Mouse (Mus musculus): ENCODE data around the gene Zfp13. TPM values are rescaled to one million over a fixed set of nuclear protein-coding genes. Genes with fewer than 3 reads are reported as not detected.
A peak's percentile ranks its signal among the peaks of the same experiment; 100 is the strongest.

Gene Zfp13
- polyA plus RNA-seq, 1 experiment: 27.7 TPM

DNA sequence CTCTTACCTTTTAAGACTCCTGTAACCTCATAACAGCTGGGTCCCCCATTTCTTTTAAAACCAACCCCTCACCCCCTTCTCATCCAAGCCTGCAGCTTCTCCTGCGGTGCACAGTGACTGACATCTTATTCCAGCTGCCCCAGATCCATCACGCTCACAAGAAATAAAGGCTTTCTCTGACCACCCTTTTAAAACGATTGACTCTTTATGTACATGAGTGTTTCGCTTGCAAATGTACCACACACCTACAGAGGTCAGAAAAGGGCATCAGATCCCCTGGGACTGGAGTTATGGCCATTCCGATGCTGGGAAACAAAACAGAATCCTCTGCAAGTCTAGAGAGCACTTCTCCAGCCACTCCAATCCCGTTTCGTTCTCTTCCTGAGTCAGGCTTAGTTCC, 28.5 kb upstream of the Zfp13 start:
- no peaks in the 10 kb centered on the region for H3K27me3 ChIP-seq (ENCODE audit: control insufficient read depth, insufficient read depth, low read length, poor library complexity, severe bottlenecking)
- H3K9me3 ChIP-seq (replicated peaks; ENCODE audit: control insufficient read depth, insufficient read depth, low read length, poor library complexity, severe bottlenecking): no peaks in the 10 kb centered on the region
- no peaks in the 10 kb centered on the region for H3K36me3 ChIP-seq (ENCODE audit: control insufficient read depth, insufficient read depth, low read length, poor library complexity, severe bottlenecking)
- no peak overlapping the region for H3K9ac ChIP-seq (ENCODE audit: low read depth, poor library complexity, severe bottlenecking)
- H3K4me1 ChIP-seq (ENCODE audit: control insufficient read depth, insufficient read depth, low read length): no peaks in the 10 kb centered on the region
- no peak overlapping the region for H3K4me3 ChIP-seq (ENCODE audit: low read depth, low read length)
- H3K27ac ChIP-seq (ENCODE audit: insufficient read depth, low read length): no peak overlapping the region
- TF ChIP-seq CTCF (IDR thresholded peaks at IDR 0.05; ENCODE audit: low read depth, low read length): no peak

- Histone ChIP-seq H3K4me1 (ENCODE audit: control insufficient read depth, insufficient read depth, low read length) (no peaks in the 10 kb centered on the region), H3K36me3 (ENCODE audit: control insufficient read depth, insufficient read depth, low read length, poor library complexity, severe bottlenecking) (no peaks in the 10 kb centered on the region), H3K4me3 (ENCODE audit: low read depth, low read length) (no peak overlapping the region), H3K27ac (ENCODE audit: insufficient read depth, low read length) (no peak overlapping the region), H3K9me3 (replicated peaks; ENCODE audit: control insufficient read depth, insufficient read depth, low read length, poor library complexity, severe bottlenecking) (no peaks in the 10 kb centered on the region), H3K9ac (ENCODE audit: low read depth, poor library complexity, severe bottlenecking) (no peak overlapping the region), H3K27me3 (ENCODE audit: control insufficient read depth, insufficient read depth, low read length, poor library complexity, severe bottlenecking) (no peaks in the 10 kb centered on the region)
- TF ChIP-seq CTCF (IDR thresholded peaks at IDR 0.05; ENCODE audit: low read depth, low read length) (no peak), POLR2A (IDR thresholded peaks at IDR 0.05; ENCODE audit: insufficient read depth, low read length) (no peak), EP300 (IDR thresholded peaks at IDR 0.05; ENCODE audit: insufficient read depth, low read depth, low read length) (no peak)
Observed at GRCm38 (mm10) chr17:23620351-23620750, 21.1 kb upstream of the Zfp13 start.

GRCm38 (mm10) chr17:23617087-23617486, 17.8 kb upstream of the Zfp13 start:
- Histone ChIP-seq H3K9me3 (replicated peaks; ENCODE audit: control insufficient read depth, insufficient read depth, low read length, poor library complexity, severe bottlenecking) (no peaks in the 10 kb centered on the region), H3K27ac (ENCODE audit: insufficient read depth, low read length) (no peak overlapping the region), H3K9ac (ENCODE audit: low read depth, poor library complexity, severe bottlenecking) (no peak overlapping the region), H3K36me3 (ENCODE audit: control insufficient read depth, insufficient read depth, low read length, poor library complexity, severe bottlenecking) (no peaks in the 10 kb centered on the region), H3K27me3 (ENCODE audit: control insufficient read depth, insufficient read depth, low read length, poor library complexity, severe bottlenecking) (no peaks in the 10 kb centered on the region), H3K4me1 (ENCODE audit: control insufficient read depth, insufficient read depth, low read length) (no peaks in the 10 kb centered on the region), H3K4me3 (ENCODE audit: low read depth, low read length) (peak overlapping the region; percentile 60)
- TF ChIP-seq EP300 (IDR thresholded peaks at IDR 0.05; ENCODE audit: insufficient read depth, low read depth, low read length): no peak
- no peak for TF ChIP-seq CTCF (IDR thresholded peaks at IDR 0.05; ENCODE audit: low read depth, low read length)
- TF ChIP-seq POLR2A (IDR thresholded peaks at IDR 0.05; ENCODE audit: insufficient read depth, low read length): no peak

DNA sequence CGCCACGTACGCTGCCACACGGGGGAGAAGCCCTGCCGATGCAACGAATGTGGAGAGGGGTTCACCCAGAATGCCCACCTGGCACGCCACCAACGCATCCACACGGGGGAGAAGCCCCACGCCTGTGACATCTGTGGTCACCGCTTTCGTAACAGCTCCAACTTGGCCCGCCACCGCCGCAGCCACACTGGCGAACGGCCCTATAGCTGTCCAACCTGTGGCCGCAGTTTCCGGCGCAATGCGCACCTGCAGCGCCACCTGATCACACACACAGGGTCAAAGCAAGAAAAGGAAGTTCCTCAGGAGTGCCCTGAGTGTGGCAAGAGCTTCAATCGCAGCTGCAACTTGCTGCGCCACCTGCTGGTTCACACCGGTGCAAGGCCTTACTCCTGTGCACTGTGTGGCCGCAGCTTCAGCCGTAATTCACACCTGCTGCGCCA, 11.1 kb upstream of the Zfp13 start:
- H3K27me3 ChIP-seq (ENCODE audit: control insufficient read depth, insufficient read depth, low read length, poor library complexity, severe bottlenecking): no peaks in the 10 kb centered on the region

DNA sequence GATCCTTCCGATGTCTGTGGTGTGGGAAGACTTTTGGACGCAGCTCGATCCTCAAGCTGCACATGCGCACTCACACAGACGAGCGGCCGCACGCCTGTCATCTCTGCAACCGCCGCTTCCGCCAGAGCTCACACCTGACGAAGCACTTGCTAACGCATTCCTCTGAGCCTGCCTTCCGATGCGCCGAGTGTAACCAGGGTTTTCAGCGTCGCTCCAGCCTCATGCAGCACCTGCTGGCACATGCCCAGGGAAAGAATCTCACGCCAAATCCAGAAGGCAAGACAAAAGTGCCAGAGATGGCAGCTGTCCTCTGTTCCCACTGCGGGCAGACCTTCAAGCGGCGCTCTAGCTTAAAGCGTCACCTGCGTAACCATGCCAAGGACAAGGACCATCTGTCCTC, 10.3 kb upstream of the Zfp13 start:
- H3K4me1 ChIP-seq (ENCODE audit: control insufficient read depth, insufficient read depth, low read length): no peaks in the 10 kb centered on the region
- H3K36me3 ChIP-seq (ENCODE audit: control insufficient read depth, insufficient read depth, low read length, poor library complexity, severe bottlenecking): peaks cover 28% of the 10 kb centered on the region
- H3K9me3 ChIP-seq (replicated peaks; ENCODE audit: control insufficient read depth, insufficient read depth, low read length, poor library complexity, severe bottlenecking): no peaks in the 10 kb centered on the region
- no peak for TF ChIP-seq CTCF (IDR thresholded peaks at IDR 0.05; ENCODE audit: low read depth, low read length)
- no peak for TF ChIP-seq POLR2A (IDR thresholded peaks at IDR 0.05; ENCODE audit: insufficient read depth, low read length)
- no peak for TF ChIP-seq EP300 (IDR thresholded peaks at IDR 0.05; ENCODE audit: insufficient read depth, low read depth, low read length)
- no peak overlapping the region for H3K27ac ChIP-seq (ENCODE audit: insufficient read depth, low read length)
- H3K4me3 ChIP-seq (ENCODE audit: low read depth, low read length): no peak overlapping the region
- H3K27me3 ChIP-seq (ENCODE audit: control insufficient read depth, insufficient read depth, low read length, poor library complexity, severe bottlenecking): no peaks in the 10 kb centered on the region
- H3K9ac ChIP-seq (ENCODE audit: low read depth, poor library complexity, severe bottlenecking): no peak overlapping the region

More for the DNA sequence above, 11.1 kb upstream of the Zfp13 start:
- TF ChIP-seq POLR2A (IDR thresholded peaks at IDR 0.05; ENCODE audit: insufficient read depth, low read length): no peak
- TF ChIP-seq EP300 (IDR thresholded peaks at IDR 0.05; ENCODE audit: insufficient read depth, low read depth, low read length): peak; percentile 58; the same call in 1 of the 2 replicates
- TF ChIP-seq CTCF (IDR thresholded peaks at IDR 0.05; ENCODE audit: low read depth, low read length): peak; percentile 97
- peak overlapping the region; percentile 10 for H3K4me3 ChIP-seq (ENCODE audit: low read depth, low read length)
- H3K9ac ChIP-seq (ENCODE audit: low read depth, poor library complexity, severe bottlenecking): no peak overlapping the region
- peaks cover 28% of the 10 kb centered on the region for H3K36me3 ChIP-seq (ENCODE audit: control insufficient read depth, insufficient read depth, low read length, poor library complexity, severe bottlenecking)
- no peaks in the 10 kb centered on the region for H3K9me3 ChIP-seq (replicated peaks; ENCODE audit: control insufficient read depth, insufficient read depth, low read length, poor library complexity, severe bottlenecking)
- no peaks in the 10 kb centered on the region for H3K4me1 ChIP-seq (ENCODE audit: control insufficient read depth, insufficient read depth, low read length)
- no peak overlapping the region for H3K27ac ChIP-seq (ENCODE audit: insufficient read depth, low read length)

DNA sequence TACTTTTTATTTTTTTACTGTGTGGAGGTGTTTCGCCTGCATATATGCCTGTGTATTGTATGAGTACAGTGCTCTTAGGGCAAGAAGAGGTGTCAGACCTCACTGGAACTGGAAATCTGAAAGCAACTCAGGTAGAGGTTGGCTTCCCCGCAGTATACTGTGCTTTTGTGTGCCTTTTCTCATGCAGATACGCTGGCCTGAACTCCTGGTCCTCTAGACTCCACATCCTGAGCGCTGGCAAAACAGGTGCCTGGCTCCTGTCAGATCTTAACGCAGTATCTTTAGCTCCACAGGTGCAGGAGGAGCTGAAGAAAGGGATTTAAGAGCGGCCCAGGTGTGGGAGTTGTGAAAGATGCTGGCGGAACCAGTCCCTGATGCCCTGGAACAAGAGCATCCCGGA, 5.9 kb upstream of the Zfp13 start:
- H3K36me3 ChIP-seq (ENCODE audit: control insufficient read depth, insufficient read depth, low read length, poor library complexity, severe bottlenecking): peaks cover 26% of the 10 kb centered on the region
- no peaks in the 10 kb centered on the region for H3K27me3 ChIP-seq (ENCODE audit: control insufficient read depth, insufficient read depth, low read length, poor library complexity, severe bottlenecking)
- H3K9ac ChIP-seq (ENCODE audit: low read depth, poor library complexity, severe bottlenecking): peak overlapping the region; percentile 34
- no peak for TF ChIP-seq CTCF (IDR thresholded peaks at IDR 0.05; ENCODE audit: low read depth, low read length)
- TF ChIP-seq POLR2A (IDR thresholded peaks at IDR 0.05; ENCODE audit: insufficient read depth, low read length): peak; percentile 23
- TF ChIP-seq EP300 (IDR thresholded peaks at IDR 0.05; ENCODE audit: insufficient read depth, low read depth, low read length): peak; percentile 74; the same call in 1 of the 2 replicates
- H3K4me3 ChIP-seq (ENCODE audit: low read depth, low read length): peak overlapping the region; percentile 51
- no peaks in the 10 kb centered on the region for H3K9me3 ChIP-seq (replicated peaks; ENCODE audit: control insufficient read depth, insufficient read depth, low read length, poor library complexity, severe bottlenecking)
- peak overlapping the region; percentile 97 for H3K27ac ChIP-seq (ENCODE audit: insufficient read depth, low read length)
- H3K4me1 ChIP-seq (ENCODE audit: control insufficient read depth, insufficient read depth, low read length): no peaks in the 10 kb centered on the region
